Mouse (Mus musculus): ENCODE results near the gene Zfp759.

- TF ChIP-seq POLR2A (IDR thresholded peaks at IDR 0.05; ENCODE audit: low read depth, low read length) (no peak), CTCF (conservative IDR thresholded peaks at IDR 0.05 in 1 of 2, IDR thresholded peaks at IDR 0.05 in 1 of 2; ENCODE audit: low read depth in 2 of 2, low read length in 2 of 2) (no peak), ZMIZ1 (IDR thresholded peaks at IDR 0.05; ENCODE audit: low read depth, low read length) (no peak), NRF1 (IDR thresholded peaks at IDR 0.05; ENCODE audit: low read depth, low read length) (no peak), POLR2AphosphoS2 (IDR thresholded peaks at IDR 0.05; ENCODE audit: low read depth, low read length) (no peak), TBP (conservative IDR thresholded peaks at IDR 0.05; ENCODE audit: low read depth, low read length) (no peak), TCF12 (IDR thresholded peaks at IDR 0.05; ENCODE audit: low read depth, low read length) (no peak), RCOR1 (conservative IDR thresholded peaks at IDR 0.05; ENCODE audit: low read depth, low read length) (no peak), EP300 (IDR thresholded peaks at IDR 0.05; ENCODE audit: low read length) (no peak), BHLHE40 (IDR thresholded peaks at IDR 0.05; ENCODE audit: low read depth, low read length) (no peak), USF1 (IDR thresholded peaks at IDR 0.05; ENCODE audit: low read depth, low read length) (no peak), MAFK (IDR thresholded peaks at IDR 0.05; ENCODE audit: insufficient replicate concordance, low read length) (no peak), KAT2A (IDR thresholded peaks at IDR 0.05; ENCODE audit: insufficient replicate concordance, low read length) (no peak), NELFE (IDR thresholded peaks at IDR 0.05; ENCODE audit: low read depth, low read length) (no peak)
Measured at GRCm38 (mm10) chr13:67107681-67108080, 13.8 kb upstream of the Zfp759 start.
